Mouse (Mus musculus) large intestine, adult 2 months (tissue): Measurements from ENCODE around the gene Ablim2. TPM values are rescaled to one million over a fixed set of nuclear protein-coding genes. Genes with fewer than 3 reads are reported as not detected.

ENCODE experiments used
- DNase-seq: peaks from one replicate; pipeline ENCODE4 v3.0.0-alpha.2; 2012; ENCODE audit warnings: low read depth, low spot score
- WGBS: fragments of 180-500 bp; shearing (Covaris S2); methylation state at CpG from one replicate; pipeline ENCODE4 v1.1.7; 2018; 5-methylcytosine and 5-hydroxymethylcytosine counted together
- polyA plus RNA-seq: library from polyadenylated mRNA; depleted of rRNA; stranded (reverse); fragments of >200 nt; gene quantifications from 2 replicates; pipeline ENCODE4 v1.2.3, GENCODE M21; 2012; rRNA removed

Gene Ablim2
- 6.9 and 7.0 TPM in 2 replicates for polyA plus RNA-seq

GRCm38 (mm10) chr5:35757639-35758001 is at the start of gene Ablim2:
TSS of gene Ablim2 (plus strand) at chr5:35757880.
- DNase-seq = peak; percentile 79

DNA sequence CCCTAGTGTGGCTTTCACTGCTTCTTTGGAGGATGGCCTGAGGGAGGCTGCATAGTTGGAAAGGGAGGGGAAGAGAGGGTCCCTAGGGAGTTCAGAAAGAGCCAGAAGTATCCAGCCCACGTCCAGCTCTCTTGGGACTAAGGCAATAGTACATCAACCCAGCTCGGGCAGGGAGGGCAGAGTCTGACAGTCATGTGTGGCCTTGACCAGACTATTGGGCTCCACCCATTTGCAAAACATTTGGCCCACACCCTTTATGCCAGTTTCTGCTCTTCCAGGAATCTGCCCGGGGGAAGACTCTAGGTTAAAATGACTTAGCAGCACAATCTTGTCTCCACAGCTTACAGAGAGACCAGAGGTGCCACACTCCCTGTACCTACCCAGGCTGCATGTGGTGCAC is 47.2 kb upstream of the Ablim2 start:
- DNase-seq = no peak
- 18% methylated on average over 3 of the region's 3 CpGs for WGBS

More at GRCm38 (mm10) chr5:35757639-35758001, at the start of gene Ablim2:
- under 1% methylated on average over 35 of the region's 35 CpGs for WGBS

DNA sequence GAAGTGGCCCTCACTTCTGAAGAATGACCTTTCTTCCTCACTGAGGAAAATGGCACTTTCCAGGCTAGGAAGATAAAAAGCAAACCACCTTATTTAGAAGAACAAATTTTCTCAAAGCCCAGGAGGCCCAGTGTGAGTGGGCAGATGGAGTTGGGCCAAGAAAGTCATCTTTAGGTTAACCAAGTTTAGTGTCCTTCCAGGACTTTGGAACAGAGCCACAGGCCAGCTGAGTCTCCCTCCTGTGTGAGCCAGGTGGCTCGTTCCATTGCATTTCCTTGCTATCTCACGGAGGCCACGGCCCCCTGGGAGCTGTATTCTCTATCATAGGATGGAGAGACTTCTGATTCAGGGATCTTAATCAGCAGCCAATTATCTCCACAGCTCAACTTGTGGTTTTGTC is 46.7 kb upstream of the Ablim2 start:
- DNase-seq = no peak
- 47% methylated on average over 3 of the region's 3 CpGs for WGBS

DNA sequence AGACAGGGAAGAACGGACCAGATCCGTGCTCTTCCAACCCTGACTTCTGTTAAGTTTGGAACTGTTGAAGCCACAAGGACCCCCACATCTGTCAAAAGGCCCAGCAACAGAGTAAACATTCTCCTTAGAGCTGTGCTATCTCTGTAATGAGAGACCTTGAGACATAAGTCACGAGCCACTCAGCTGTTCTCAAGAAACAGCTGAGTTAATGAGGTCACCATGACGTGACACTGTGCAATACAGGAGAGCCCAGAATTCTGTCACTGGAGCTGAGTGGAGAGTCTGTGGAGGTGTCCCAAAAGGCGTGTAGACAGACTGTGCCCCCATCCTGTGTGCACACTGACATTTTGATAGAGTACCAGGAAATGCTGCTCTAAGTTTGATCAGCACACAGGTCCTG is 45.2 kb upstream of the Ablim2 start:
- WGBS = 75% methylated on average over 5 of the region's 5 CpGs
- no peak for DNase-seq

- no peak for DNase-seq
- 48% methylated on average over 13 of the region's 13 CpGs for WGBS
These were observed 43.9 kb upstream of the Ablim2 start for GRCm38 (mm10) chr5:35713649-35714354.

DNA sequence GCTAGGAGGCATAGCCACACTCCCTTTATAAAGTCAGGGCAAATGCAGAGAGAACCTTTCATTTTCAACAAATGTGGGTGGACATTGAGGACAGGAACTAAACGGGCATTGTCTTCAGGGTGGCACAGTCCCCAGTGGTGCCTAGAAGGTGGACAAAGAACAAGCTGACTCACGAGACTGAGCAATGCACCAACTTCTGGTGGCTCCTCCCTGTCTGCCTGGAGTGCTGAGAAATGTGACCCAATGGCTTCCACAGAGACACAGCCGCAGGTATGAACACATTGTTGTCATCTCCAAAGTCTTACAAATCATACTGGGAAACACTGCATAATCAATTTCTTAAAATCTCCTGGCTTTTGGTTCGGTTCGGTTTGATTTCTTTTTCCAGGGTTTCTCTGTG is 40.2 kb upstream of the Ablim2 start:
- 45% methylated on average over 5 of the region's 5 CpGs for WGBS
- no peak for DNase-seq

DNA sequence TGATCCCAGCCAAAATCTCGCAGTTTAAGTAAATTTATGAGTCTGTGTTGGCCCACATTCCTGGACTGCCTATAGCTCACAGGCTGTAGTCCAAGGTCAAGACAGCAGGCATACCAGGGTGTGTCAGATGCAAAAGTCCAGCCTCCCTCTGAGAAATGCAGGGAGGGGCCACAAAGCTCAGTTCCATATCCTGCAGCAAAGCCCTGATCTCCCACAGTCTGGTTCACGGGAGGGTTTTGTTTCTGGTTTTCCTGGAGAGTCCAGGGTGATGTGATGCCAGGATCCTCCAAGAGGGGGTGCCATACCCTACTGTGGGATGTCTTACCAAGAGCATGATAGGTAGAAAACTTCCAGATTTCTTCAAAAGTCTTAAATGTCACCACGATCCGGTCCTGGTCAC is 39.7 kb upstream of the Ablim2 start:
- DNase-seq = peak; percentile 75
- WGBS = 21% methylated on average over 4 of the region's 4 CpGs

GRCm38 (mm10) chr5:35718817-35719216 is 38.9 kb upstream of the Ablim2 start:
- no peak for DNase-seq
- WGBS = 55% methylated on average over 11 of the region's 11 CpGs

DNA sequence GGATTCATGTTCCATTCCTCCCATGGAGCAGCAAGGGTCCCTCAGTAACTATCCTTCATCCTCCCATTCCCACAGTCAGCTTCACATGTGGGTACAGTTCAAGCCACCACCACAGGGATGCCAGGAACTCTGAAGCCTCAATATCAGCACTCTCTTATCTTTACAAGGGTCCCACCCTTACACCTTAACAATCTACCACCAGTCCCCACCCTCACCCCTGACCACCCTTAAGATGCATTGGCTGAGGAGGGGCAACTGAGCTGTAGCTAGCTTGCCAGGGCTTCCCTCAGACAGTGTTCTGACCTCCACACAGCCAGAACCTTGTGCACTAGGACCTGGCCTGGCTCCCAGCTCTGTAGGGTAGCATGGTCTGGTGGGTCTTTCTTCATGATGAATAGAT is 38.3 kb upstream of the Ablim2 start:
- no peak for DNase-seq

- 79% methylated on average over 1 of the region's 1 CpGs for WGBS
- DNase-seq = no peak
These were observed 37.8 kb upstream of the Ablim2 start for GRCm38 (mm10) chr5:35719880-35720279.

GRCm38 (mm10) chr5:35721933-35722332 is 35.7 kb upstream of the Ablim2 start:
- 94% methylated on average over 2 of the region's 2 CpGs for WGBS

DNA sequence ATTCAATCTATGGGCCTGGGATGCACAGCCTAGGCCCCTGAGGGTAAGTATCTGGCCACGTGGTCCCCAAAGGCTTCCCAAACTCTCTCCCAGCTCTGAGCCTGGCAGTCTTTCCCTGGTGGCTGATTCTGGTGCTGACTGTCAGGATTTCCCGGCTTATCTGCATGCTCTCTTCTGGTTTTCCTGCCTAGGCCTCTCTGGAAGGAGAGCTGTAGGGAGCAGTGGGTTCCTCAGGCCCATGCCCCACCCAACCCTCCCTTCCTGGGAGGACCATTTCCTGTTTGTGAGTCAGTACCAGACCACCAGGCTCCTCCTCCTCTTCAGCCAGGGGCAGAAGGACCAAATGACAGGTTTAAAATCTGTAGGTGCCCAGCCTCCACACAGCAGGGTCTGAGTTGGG is 35.0 kb upstream of the Ablim2 start:
- DNase-seq = no peak
- WGBS = 45% methylated on average over 2 of the region's 2 CpGs

More at GRCm38 (mm10) chr5:35721933-35722332, 35.7 kb upstream of the Ablim2 start:
- no peak for DNase-seq

- no peak for DNase-seq
- 64% methylated on average over 5 of the region's 5 CpGs for WGBS
These were observed 33.8 kb upstream of the Ablim2 start for GRCm38 (mm10) chr5:35723900-35724299.

DNA sequence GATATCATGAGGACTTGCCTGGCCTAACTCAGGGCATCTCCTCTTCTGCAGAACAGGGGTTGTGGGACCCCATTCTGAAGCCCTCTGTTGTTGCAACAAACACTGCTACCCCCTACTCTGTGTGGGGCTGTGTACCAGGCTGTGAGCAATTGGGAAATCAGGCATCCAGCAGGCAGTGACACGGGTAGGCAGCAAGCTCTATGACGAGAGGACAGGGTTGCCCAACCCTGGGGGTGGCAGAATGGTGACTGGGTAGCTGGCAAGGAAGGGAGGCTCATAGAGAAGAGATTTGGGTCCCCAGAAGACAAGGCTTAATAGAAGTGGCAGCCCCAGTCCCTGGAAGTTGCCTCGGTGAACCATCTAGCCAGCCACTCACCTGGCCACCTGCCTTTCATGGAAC is 31.8 kb upstream of the Ablim2 start:
- DNase-seq = no peak
- WGBS = 84% methylated on average over 3 of the region's 3 CpGs

- WGBS = 88% methylated on average over 5 of the region's 5 CpGs
- DNase-seq = no peak
These were observed 30.2 kb upstream of the Ablim2 start for GRCm38 (mm10) chr5:35727447-35727846.

- WGBS = 75% methylated on average over 12 of the region's 12 CpGs
- DNase-seq = no peak
These were observed 29.2 kb upstream of the Ablim2 start for GRCm38 (mm10) chr5:35728344-35728956.

- WGBS = 10% methylated on average over 11 of the region's 11 CpGs
- DNase-seq = no peak
These were observed 28.7 kb upstream of the Ablim2 start for GRCm38 (mm10) chr5:35728957-35729460.

DNA sequence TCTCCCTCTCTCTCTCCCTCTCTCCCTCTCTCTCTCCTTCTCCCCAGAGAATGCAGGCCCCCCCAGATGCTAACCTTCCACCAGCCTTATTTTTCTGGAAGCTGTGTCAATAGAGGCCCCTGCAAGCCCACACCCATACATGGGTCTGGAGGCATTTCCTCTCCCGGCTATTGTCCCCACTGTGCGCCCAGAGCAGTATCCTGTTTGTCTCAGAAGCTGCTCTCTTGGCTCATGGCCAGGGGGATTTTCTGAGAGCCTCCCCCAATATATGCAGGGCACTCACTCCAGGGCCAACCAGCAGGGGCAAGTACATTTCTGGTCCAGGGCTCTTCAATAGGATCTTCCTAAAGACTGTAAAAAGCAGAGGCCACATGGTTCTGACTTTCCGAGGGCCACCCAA is 27.8 kb upstream of the Ablim2 start:
- no peak for DNase-seq
- WGBS = 77% methylated on average over 3 of the region's 3 CpGs

- DNase-seq = no peak
- 60% methylated on average over 1 of the region's 1 CpGs for WGBS
These were observed 27.1 kb upstream of the Ablim2 start for GRCm38 (mm10) chr5:35730552-35730951.

DNA sequence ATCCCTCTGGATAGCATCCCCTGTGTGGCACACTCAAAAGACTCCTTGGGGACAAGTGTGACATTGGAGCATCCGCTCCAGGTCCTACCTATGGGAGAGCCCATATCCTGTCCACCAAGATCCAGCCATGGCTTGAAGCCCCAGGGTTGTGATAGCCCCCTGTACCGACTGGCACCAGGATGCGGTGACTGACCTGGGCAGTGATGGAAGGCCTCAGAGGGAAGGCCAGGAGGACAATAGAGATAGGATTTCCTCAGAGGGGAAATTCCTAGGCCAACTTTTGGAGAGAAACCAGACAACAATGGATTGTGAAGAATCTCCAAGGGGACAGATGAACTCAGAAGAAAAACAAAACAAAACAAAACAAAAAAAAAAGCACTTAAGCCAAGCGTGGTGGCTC is 26.7 kb upstream of the Ablim2 start:
- WGBS = 90% methylated on average over 4 of the region's 4 CpGs
- DNase-seq = no peak

DNA sequence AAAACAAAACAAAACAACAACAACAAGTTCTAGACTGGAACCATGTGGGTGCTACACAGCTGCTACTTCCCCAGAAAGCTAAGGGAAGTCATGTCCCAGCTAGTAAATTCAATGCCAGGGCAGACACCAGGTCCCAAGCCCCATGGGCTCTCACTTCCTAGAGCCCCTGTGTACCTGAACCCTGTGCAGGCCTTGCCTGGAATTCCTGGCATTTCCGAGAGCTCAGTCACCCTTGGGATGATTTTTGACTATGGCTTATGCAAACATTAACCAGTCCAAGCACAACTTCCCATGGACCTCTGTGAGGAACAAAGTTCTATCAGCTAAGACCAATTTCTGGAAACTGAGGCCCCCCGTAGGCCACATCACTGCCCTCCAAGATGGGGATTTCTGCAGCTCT is 24.2 kb upstream of the Ablim2 start:
- WGBS = 87% methylated on average over 2 of the region's 2 CpGs
- no peak for DNase-seq
